Mouse (Mus musculus): ENCODE data around the gene Phf19.
A peak's percentile ranks its signal among the peaks of the same experiment; 100 is the strongest.

- no peak for TF ChIP-seq CTCF (IDR thresholded peaks at IDR 0.05; ENCODE audit: control insufficient read depth, insufficient read depth, insufficient read length)
- no peak for TF ChIP-seq MYOD1 (IDR thresholded peaks at IDR 0.05; ENCODE audit: control insufficient read depth, insufficient read length, low read depth)
- no peak for TF ChIP-seq CEBPB (IDR thresholded peaks at IDR 0.05; ENCODE audit: low read depth)
- TF ChIP-seq USF1 (IDR thresholded peaks at IDR 0.05; ENCODE audit: low read depth): peak; percentile 29
Measured at GRCm38 (mm10) chr2:34880054-34880453, 33.8 kb downstream of the Phf19 start.

Data from C2C12 (cell line).